Mouse (Mus musculus) v-Abl transformed pro-B cells (cell line): ENCODE results near the gene Bloc1s5.

Experiments
- in situ Hi-C, 2 experiments: fragments of 400-800 bp; cut with MboI; formaldehyde crosslinking; loops; one replicate each; pipeline ENCODE4 v1.15.1; 2025; ENCODE audit not compliant: unreplicated experiment in 2 of 2

Gene Bloc1s5

GRCm38 (mm10) chr13:38580601-38581457, 54.1 kb downstream of the Bloc1s5 start:
- in situ Hi-C loops, result loop anchor here (25.0 kb wide), 1 partner anchor 519 kb away; no protein-coding TSS in a partner anchor

DNA sequence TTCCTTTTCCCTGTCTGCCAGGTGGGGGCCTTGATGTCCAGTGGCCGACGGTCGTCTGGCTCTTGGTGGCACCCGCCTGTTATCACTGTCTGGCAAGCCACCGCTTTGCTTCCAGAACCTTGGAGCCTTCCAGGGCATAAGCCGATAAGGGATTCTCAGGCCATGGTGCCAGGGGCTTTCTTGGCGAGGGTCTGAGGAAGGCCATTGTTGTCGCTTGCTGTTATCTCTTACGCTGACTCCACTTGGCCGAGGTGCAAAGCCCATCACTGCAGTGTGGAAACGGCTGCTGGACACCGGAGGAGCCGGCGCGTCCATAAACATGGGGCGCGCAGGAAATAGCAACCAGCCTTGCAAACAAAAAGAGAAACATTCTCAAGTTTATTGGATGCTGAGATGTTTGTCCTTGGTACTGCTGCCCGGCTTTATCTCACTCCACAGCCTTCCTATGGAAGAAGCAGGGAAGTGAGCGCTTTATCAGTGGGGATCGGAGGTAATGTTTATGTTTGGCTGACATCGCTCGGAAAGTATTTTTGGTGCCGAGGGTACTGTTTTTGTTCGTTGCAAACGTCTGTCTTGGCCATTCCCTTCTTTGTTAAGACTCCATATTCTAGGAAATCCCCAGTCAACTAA, 54.8 kb downstream of the Bloc1s5 start:
- in situ Hi-C loops, result loop anchor here (25.0 kb wide), 1 partner anchor 518 kb away; no protein-coding TSS in a partner anchor

- in situ Hi-C loops, result loop anchor here (25.0 kb wide), 1 partner anchor 512 kb away; no protein-coding TSS in a partner anchor
Observed at GRCm38 (mm10) chr13:38574668-38575067, 60.2 kb downstream of the Bloc1s5 start.

GRCm38 (mm10) chr13:38573281-38573680, 61.6 kb downstream of the Bloc1s5 start:
- in situ Hi-C loops, result no loop called here

DNA sequence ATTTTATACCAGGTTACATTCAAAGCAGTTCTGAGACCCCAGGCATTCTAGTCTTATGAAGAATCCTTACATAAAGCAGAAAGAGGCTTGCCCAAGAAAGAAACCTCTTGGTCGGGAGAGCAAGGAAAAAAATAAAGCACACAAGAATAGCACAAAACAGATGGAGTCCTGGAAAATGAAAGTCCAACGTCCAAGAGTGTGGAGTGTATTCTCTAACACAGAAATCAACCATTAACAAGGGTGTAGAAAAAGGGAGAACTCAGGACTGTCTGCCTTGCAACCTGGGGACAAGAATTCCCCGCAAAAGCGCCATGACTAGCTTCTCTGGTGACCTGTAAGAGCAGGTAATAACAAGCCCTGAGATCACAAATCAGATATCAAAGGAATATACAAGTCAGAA, 69.7 kb downstream of the Bloc1s5 start:
- in situ Hi-C loops, result no loop called here

DNA sequence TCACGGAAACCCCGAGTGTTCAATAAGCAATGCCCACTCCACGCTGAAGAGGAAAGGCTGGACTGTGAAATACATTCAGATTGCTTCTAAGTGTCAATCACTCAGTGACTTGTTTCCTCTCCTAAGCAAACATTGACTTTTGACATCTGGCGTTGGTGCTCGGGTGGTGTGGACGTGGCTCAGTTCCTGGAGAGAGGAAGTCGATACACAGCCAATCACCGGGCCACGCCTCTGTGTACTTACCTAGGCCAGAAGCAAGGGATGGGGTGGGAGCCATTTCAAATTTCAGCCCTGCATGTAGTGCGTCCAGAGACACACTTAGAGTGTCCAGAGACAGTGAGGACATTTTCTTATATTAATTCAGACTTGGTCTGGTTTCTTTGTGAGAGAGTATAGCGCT, 80.3 kb downstream of the Bloc1s5 start:
- in situ Hi-C loops, result no loop called here

DNA sequence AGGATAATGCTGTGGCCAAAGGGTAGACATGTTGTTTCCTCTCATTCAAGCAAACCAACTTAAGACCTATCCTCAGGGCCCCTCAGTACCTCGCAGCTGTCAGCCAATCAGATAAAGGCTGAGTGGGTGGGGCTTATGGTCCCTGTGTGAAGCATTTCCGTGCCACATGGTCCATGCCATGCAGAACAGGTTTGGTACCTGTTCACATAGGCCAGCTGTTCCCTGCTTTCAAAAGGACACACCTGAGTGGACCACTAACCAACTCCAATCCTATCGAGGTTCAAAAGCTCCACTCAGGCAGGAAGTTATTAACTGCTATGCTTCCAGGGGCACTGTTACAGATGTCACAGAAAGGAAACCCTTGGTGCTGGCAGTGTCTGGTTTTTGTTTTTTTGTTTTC, 80.7 kb downstream of the Bloc1s5 start:
- in situ Hi-C loops, result no loop called here

DNA sequence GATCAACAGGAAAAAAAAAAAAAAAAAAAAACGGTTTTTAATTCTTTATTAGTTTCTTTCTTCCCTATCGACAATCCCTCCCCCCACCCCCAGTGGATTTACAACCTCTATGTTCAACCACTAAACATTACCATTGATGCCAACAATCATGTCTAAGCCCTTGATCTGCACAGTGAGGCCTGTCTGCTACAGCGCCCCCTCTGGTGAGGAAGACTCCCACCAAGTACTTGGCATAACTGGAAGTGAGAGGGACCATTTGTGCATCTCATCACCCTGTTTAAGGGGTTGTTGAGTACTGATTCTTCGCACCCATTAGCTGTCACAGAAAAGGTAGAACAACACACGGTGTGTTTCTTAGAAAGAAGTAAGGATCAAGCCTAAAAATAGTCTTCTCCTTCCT, 86.2 kb downstream of the Bloc1s5 start:
- in situ Hi-C loops, result no loop called here

- in situ Hi-C loops, result no loop called here
Observed at GRCm38 (mm10) chr13:38547717-38548116, 87.2 kb downstream of the Bloc1s5 start.

GRCm38 (mm10) chr13:38546754-38547153, 88.2 kb downstream of the Bloc1s5 start:
- in situ Hi-C loops, result no loop called here

GRCm38 (mm10) chr13:38545460-38545859, 89.4 kb downstream of the Bloc1s5 start:
- in situ Hi-C loops, result no loop called here

DNA sequence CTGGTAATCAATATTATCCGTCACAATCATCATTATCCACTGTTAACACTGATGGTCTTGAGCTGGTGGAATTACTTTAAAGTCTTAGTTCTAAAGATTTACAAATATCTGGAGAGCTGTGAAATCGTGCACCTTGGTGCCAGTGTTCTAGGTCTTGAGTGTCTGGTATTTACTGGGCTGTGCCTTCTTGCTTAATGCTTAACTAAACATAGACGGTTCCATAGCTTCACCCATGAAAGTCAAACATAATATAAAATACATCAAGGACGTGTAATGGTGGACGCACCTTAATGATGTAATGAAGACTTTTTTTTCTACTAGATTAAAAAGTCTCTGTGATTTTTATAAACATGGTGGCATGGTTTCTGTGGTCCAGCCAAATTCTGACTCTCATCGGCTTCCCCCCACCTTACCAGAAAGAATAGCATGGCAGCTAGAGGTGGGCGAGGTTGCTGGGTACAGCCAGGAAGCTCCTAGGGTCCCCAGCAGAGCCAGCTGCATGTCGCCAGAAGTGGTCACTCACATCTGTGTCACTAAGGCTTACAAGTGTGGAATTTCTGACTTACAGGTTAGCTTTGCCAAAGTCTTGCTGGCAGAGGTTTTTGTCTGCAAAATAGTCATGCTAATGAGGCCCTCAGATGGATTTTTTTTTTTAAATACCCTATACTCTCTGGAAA, 90.0 kb downstream of the Bloc1s5 start:
- in situ Hi-C loops, result no loop called here

GRCm38 (mm10) chr13:38543455-38544125, 91.3 kb downstream of the Bloc1s5 start:
- in situ Hi-C loops, result no loop called here
